Mouse (Mus musculus) heart, embryonic 11.5 days (tissue): Measurements from ENCODE around the gene Prr12. TPM values are rescaled to one million over a fixed set of nuclear protein-coding genes. Genes with fewer than 3 reads are reported as not detected.

Experiments
- ATAC-seq: fragments of 200-750 bp; cut with Nextera tagmentation; replicated peaks from 2 replicates; pipeline ENCODE4 v1.8.0; 2017; ENCODE audit warnings: moderate library complexity; ENCODE audit not compliant: insufficient number of reproducible peaks, low FRiP score, low TSS enrichment
- H3K27ac ChIP-seq: fragments of 300-500 bp; sonication (generic); 2 replicates; pipeline ENCODE4 v1.5.1; 2014; ENCODE audit warnings: mild to moderate bottlenecking, low read depth, low read length
- H3K27me3 ChIP-seq: fragments of 300-500 bp; sonication (generic); 2 replicates; pipeline ENCODE4 v1.6.1; 2014; ENCODE audit warnings: mild to moderate bottlenecking, low read length, mixed read lengths; ENCODE audit not compliant: control insufficient read depth, insufficient read depth
- H3K36me3 ChIP-seq: fragments of 300-500 bp; sonication (generic); 2 replicates; pipeline ENCODE4 v1.6.1; 2014; ENCODE audit warnings: mild to moderate bottlenecking, low read length, moderate library complexity, mixed read lengths; ENCODE audit not compliant: control insufficient read depth, insufficient read depth
- H3K4me1 ChIP-seq: fragments of 300-500 bp; sonication (generic); 2 replicates; pipeline ENCODE4 v1.6.1; 2014; ENCODE audit warnings: low read length; ENCODE audit not compliant: control insufficient read depth, insufficient read depth
- H3K4me2 ChIP-seq: fragments of 300-500 bp; sonication (generic); 2 replicates; pipeline ENCODE4 v1.6.1; 2014; ENCODE audit warnings: mild to moderate bottlenecking, moderate library complexity
- H3K4me3 ChIP-seq: fragments of 300-500 bp; sonication (generic); 2 replicates; pipeline ENCODE4 v1.5.1; 2014; ENCODE audit warnings: low read depth, low read length
- H3K9ac ChIP-seq: fragments of 300-500 bp; sonication (generic); 2 replicates; pipeline ENCODE4 v1.6.1; 2014; ENCODE audit warnings: mild to moderate bottlenecking, low read depth, low read length, moderate library complexity
- H3K9me3 ChIP-seq: fragments of 300-500 bp; sonication (generic); replicated peaks from 2 replicates; pipeline ENCODE4 v1.6.1; 2016; ENCODE audit warnings: low read length; ENCODE audit not compliant: control insufficient read depth
- whole genome bisulfite sequencing: fragments of 180-500 bp; shearing (Covaris S2); extraction: QIAGEN DNeasy Blood & Tissue Kit; methylation state at CpG from one replicate; pipeline ENCODE4 v1.1.7; 2014; ENCODE audit not compliant: insufficient replicate concordance; 5-methylcytosine and 5-hydroxymethylcytosine counted together
- polyA plus RNA-seq: library from polyadenylated mRNA; unstranded; fragments of >200 nt; fragmentation: Nextera tagmentation; extraction: Ambion mirVana; gene quantifications from 2 replicates; pipeline ENCODE4 v1.2.1, GENCODE M21; 2014

The Prr12 gene
- polyA plus RNA-seq, 1 experiment from 2014 or later, result 12.1 TPM

DNA sequence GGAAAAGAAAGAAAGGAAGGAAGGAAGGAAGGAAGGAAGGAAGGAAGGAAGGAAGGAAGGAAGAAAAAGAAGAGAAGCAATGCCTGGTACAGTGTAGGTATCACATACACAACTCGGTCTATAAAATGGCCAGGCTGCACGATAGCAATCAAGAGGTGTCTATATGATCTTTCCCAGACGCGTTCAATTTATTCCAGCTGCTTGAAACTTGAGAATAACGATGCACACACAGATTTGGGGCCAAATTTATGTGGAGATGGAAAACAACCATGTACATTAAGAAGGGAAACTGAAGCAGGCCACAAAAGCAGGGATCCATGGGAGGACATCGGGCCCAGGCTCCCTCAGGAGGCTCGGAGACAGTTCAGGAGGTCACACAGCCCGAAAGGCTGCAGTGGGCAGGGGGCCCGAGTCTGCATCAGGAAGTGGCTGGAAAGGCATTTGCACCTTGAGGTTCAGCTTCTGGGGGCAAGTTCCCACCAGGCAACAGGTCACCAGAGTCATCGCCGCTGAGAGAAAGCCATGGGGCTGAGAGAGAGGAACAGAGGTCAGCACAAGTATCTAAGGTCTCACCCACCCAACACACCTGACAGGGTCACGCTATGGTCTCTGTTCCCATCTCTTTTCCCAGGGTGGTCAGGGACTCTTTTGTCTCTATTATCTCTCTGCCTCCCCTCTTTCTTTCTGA, 40.3 kb upstream of the Prr12 start:
- H3K9me3 ChIP-seq, result no peaks in the 10 kb centered on the region
- peaks cover 12% of the 10 kb centered on the region; the same call in 1 of the 2 replicates for H3K4me1 ChIP-seq
- 62% methylated on average over 12 of the region's 12 CpGs for WGBS
- H3K4me3 ChIP-seq, result no peak overlapping the region
- H3K9ac ChIP-seq, result no peak overlapping the region
- H3K27me3 ChIP-seq, result no peaks in the 10 kb centered on the region
- peak overlapping the region; percentile 35 for H3K27ac ChIP-seq
- H3K4me2 ChIP-seq, result peak overlapping the region; percentile 22; the same call in 1 of the 2 replicates
- no peak for ATAC-seq
- peaks cover 9% of the 10 kb centered on the region for H3K36me3 ChIP-seq

GRCm38 (mm10) chr7:45092048-45092447, 39.4 kb upstream of the Prr12 start, which contains the start of gene Rcn3:
Rcn3 (minus strand) TSS chr7:45092221.
- Histone ChIP-seq H3K27ac (peak within 1 kb of the TSS; percentile 88), H3K36me3 (peaks cover 18% of the 10 kb centered on the region), H3K9ac (peak within 1 kb of the TSS; percentile 86), H3K27me3 (no peaks in the 10 kb centered on the region), H3K4me3 (peak within 1 kb of the TSS; percentile 66), H3K9me3 (no peaks in the 10 kb centered on the region), H3K4me2 (peak within 1 kb of the TSS; percentile 86), H3K4me1 (peaks cover 12% of the 10 kb centered on the region; the same call in 1 of the 2 replicates)
- peak; percentile 91 for ATAC-seq
- 0% methylated on average over 16 of the region's 16 CpGs for WGBS

- peaks cover 25% of the 10 kb centered on the region for H3K36me3 ChIP-seq
- H3K4me3 ChIP-seq, result peak overlapping the region; percentile 66
- 9% methylated on average over 35 of the region's 35 CpGs for WGBS
Measured at GRCm38 (mm10) chr7:45091001-45091990, 38.6 kb upstream of the Prr12 start.

DNA sequence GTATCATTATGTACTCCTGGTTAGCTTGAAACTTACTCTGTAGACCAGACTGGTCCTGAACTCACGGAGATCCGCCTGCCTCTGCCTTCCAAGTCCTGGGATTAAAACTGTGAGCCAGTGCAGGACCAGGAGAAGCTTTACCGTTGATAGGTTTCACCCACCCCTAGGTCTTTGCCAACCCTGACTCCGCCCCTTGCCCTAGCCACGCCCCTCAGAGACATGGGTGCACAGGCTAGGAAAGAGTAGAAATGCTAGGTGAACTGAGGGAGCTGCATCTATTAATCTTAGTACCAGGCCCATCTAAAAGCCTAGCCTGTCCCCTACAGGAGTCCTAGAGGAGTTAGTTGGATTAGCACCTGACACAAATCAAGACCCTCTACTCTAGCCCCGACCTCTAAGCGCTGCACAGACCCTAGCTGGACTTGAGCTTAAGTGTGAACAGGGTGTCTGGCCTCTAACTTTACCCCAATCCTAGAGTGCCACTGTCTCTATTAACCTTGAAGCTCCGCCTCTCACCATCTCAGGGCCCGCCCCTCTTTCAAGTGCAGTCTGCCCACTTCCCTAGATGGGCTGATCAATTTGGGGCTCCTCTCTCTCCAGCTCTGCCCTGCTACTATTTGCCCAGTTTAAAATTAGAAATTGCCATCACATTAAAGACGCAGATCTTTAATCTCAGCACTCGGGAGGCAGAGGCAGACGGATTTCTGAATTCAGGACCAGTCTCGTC, 37.7 kb upstream of the Prr12 start:
- Histone ChIP-seq H3K9ac (peak overlapping the region; percentile 86; the same call in 1 of the 2 replicates), H3K36me3 (peaks cover 32% of the 10 kb centered on the region), H3K27me3 (no peaks in the 10 kb centered on the region), H3K27ac (0 out of 2 replicates have a peak overlapping the region, but pooled peaks have one; percentile 88), H3K9me3 (no peaks in the 10 kb centered on the region), H3K4me2 (peak overlapping the region; percentile 86), H3K4me1 (peaks cover 12% of the 10 kb centered on the region; the same call in 1 of the 2 replicates), H3K4me3 (peak overlapping the region; percentile 66; the same call in 1 of the 2 replicates)
- 76% methylated on average over 13 of the region's 13 CpGs for WGBS
- ATAC-seq, result no peak

More at GRCm38 (mm10) chr7:45091001-45091990, 38.6 kb upstream of the Prr12 start:
- peak overlapping the region; percentile 86 for H3K4me2 ChIP-seq
- H3K9me3 ChIP-seq, result no peaks in the 10 kb centered on the region
- H3K9ac ChIP-seq, result peak overlapping the region; percentile 86
- H3K4me1 ChIP-seq, result peaks cover 12% of the 10 kb centered on the region; the same call in 1 of the 2 replicates
- H3K27me3 ChIP-seq, result no peaks in the 10 kb centered on the region
- H3K27ac ChIP-seq, result peak overlapping the region; percentile 88
- peak; percentile 53 for ATAC-seq

GRCm38 (mm10) chr7:45088597-45088996, 35.9 kb upstream of the Prr12 start:
- Histone ChIP-seq H3K4me1 (peaks cover 12% of the 10 kb centered on the region; the same call in 1 of the 2 replicates), H3K27me3 (no peaks in the 10 kb centered on the region), H3K4me3 (no peak overlapping the region), H3K9ac (no peak overlapping the region), H3K36me3 (peaks cover 39% of the 10 kb centered on the region), H3K9me3 (no peaks in the 10 kb centered on the region), H3K27ac (no peak overlapping the region), H3K4me2 (no peak overlapping the region)
- 85% methylated on average over 17 of the region's 17 CpGs for WGBS
- no peak for ATAC-seq

DNA sequence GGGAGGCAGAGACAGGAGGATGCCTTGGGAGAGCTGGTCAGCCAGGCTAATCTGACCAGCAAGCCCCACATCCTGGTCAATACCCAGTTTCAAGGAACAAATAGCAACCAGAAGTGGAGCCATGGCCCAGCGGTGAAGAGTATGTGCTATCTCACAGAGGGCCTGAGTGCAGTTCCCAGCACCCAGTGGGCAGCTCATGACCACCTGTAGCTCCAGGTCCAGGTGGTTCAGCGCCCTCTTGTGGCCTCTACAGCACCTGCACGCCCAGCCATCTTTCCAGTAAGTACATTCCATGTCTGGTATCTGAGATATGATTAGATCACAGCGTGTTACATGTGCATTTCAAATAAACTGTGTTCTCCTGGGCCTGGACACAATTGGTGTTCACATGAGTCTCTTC, 33.4 kb upstream of the Prr12 start:
- H3K4me3 ChIP-seq, result no peak overlapping the region
- no peak for ATAC-seq
- H3K27me3 ChIP-seq, result no peaks in the 10 kb centered on the region
- no peak overlapping the region for H3K27ac ChIP-seq
- H3K9ac ChIP-seq, result no peak overlapping the region
- H3K4me2 ChIP-seq, result no peak overlapping the region
- WGBS, result 73% methylated on average over 4 of the region's 4 CpGs
- H3K36me3 ChIP-seq, result peaks cover 47% of the 10 kb centered on the region
- peaks cover 7% of the 10 kb centered on the region; the same call in 1 of the 2 replicates for H3K4me1 ChIP-seq
- no peaks in the 10 kb centered on the region; the same call in 1 of the 2 replicates for H3K9me3 ChIP-seq

DNA sequence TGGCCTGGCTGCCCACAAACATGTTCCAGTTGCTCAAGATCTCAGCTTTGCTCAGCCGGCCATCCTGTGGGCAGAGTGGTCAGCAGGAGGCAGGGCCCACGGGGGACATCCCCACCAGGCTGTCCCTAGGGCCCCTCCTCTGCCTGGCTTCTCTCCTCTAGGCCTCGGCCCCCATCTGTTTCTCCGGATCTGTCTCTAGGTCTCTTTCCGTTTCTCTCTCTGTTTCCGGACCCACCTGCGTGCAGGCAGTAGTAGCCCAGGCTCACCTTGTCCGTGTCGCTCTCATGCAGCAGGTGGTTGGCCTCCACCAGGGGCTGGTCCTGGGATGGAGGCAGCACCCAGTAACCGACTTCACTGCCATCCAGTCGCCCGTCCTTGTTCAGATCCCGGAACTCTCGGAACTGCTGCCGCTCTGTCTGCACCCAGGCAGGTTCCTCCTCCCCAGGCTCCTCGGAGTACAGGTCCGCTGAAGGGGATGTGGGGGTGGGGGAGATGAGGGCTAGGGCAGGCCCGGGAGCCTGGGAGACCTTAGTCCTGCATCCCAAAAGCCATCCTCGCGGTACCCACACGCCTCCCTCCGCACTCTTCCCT, 30.7 kb upstream of the Prr12 start:
- Histone ChIP-seq H3K4me1 (no peaks in the 10 kb centered on the region), H3K9me3 (no peaks in the 10 kb centered on the region; the same call in 1 of the 2 replicates), H3K4me2 (no peak overlapping the region), H3K4me3 (no peak overlapping the region), H3K9ac (0 out of 2 replicates have a peak overlapping the region, but pooled peaks have one; percentile 16), H3K27me3 (no peaks in the 10 kb centered on the region), H3K27ac (no peak overlapping the region), H3K36me3 (peaks cover 41% of the 10 kb centered on the region)
- ATAC-seq, result no peak
- 76% methylated on average over 22 of the region's 22 CpGs for WGBS
